Mouse (Mus musculus) gastrocnemius, postnatal 4 days (tissue): Measurements from ENCODE around the gene Phf11c. TPM values are rescaled to one million over a fixed set of nuclear protein-coding genes. Genes with fewer than 3 reads are reported as not detected.
A peak's percentile ranks its signal among the peaks of the same experiment; 100 is the strongest.
"Not testable (repeated sequence)": the region's sequence is repeated elsewhere in the genome, so short reads cannot be mapped to it uniquely, and the experiment has no call there.

Experiments
- DNase-seq, 2 experiments: peaks; one replicate each; pipeline ENCODE4 v3.0.0; 2021 to 2022; ENCODE audit warnings: low spot score in 2 of 2, mixed read lengths in 2 of 2
- long read RNA-seq, 2 experiments: library from polyadenylated mRNA; stranded (forward); transcript quantifications; one replicate each; pipeline ENCODE4 v2.0.0; 2021
- total RNA-seq, 2 experiments: library from RNA; stranded (reverse); gene quantifications; 2 replicates each; pipeline ENCODE4 v1.2.3; 2021

Phf11c gene
- 1 to 10 TPM in 1 of 2 experiments, under 1 TPM in 1; 0.67 to 1.0 TPM for total RNA-seq
- long read RNA-seq, experiment 1 = 0 reads
- long read RNA-seq, experiment 2 = 0 reads

- DNase-seq = no peak
Observed at GRCm38 (mm10) chr14:59395281-59395680, at the start of gene Phf11c. Phf11c (minus strand) TSS chr14:59395381.

DNA sequence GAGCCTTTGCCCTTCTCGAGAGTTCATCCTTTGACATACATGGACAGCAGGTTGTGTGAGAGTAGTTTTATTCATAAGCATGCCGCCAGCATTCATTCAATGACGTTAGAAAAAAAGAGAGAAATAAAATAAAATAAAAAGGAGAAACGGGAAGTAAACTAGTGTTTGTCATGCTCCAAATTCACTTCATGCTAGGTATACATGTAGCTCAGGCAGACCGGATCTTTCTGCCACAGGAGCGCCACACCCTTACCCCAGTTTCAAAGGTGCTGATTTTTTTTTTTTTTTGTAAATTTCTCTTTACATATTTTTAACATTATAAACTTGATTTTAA lies 46.3 kb upstream of the Phf11c start:
- DNase-seq = no peak

DNA sequence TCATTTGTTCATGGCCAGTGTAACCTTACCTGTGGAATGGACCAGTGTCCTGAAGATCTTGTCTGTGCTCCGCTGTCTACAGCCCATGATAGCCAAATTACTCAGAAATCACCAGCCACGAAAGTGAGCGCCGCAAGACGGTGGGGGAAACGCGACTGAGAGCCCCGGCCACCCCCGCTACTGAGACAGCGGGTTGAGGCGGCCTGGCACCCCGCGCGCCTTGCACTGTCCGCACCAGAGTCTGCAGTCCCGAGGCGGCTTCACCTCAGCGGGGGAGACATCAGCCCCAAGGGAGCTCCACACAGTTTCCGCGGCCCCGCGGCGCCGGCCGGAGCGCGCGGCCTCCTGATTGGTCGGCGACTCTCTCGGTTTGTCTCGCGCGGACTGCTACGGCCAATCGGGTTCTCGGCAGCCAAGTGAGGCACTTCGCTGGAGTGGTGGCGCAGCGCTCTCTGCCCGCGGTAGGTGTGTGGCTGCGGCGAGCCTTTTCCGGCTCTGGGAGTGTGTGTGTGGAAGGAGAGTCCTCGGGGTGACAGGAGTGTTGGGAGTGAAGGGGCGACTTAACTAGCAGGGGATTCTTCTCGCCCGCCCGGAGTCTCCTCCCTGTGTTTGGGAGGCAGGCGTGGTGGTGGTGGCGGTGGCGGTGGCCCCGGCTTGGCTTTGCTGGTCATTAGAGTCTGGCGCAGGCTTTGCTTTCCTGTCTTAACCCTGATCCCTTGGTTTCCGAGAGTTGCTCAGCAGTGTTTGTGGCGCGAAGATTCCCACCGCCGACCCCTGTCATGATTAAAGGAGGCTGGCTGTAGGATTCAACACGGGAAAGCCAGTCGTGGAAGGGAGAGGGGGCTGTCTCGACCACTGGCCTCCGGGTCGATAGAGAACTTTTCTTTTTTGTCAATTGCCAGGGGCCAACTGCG lies 45.6 kb upstream of the Phf11c start, which contains the start of the genes Setdb2 and Cab39l:
Gene Setdb2 (minus strand): TSS at position 327 of the 914 bp plus-strand sequence.
Gene Cab39l (plus strand): TSS at position 415 of the 914 bp plus-strand sequence.
- peak; percentile 84 to 94 for DNase-seq

DNA sequence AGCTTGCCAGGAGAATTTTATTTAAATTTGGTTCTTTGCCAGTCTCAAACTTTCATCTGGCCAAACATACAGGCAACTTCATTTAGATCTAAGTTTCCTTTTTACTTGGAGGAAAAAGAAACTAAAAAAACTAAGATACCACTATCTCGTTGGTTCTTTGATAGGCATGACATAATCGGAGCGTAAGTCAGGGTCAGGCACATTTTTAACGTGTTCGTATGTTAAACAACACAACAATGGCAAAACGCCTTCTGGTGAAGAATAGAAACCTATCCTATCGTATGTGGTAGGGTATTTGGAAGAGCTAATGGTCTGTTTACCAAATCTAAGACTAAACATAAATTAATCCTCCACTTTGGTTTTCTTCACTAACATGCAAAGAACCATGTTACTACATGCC lies 44.9 kb upstream of the Phf11c start:
- DNase-seq = no peak

DNA sequence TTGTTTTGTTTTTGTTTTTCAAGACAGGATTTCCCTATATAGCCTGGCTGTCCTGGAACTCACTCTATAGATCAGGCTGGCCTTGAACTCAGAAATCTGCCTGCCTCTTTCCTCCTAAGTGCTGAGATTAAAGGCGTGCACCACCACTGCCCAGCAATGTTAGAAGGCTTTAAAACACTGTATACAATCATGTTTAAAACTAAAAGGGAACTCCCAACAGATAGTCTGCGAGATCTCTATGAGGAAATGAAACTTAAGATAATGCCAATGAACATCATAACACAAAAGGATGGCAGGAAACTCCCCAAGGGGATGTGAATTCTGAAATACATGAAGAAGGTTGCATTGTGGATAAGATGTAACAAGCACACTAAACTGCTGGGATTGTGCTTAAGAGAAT lies 43.3 kb upstream of the Phf11c start:
- no peak for DNase-seq

GRCm38 (mm10) chr14:59437398-59437797 lies 42.2 kb upstream of the Phf11c start:
- DNase-seq = no peak

DNA sequence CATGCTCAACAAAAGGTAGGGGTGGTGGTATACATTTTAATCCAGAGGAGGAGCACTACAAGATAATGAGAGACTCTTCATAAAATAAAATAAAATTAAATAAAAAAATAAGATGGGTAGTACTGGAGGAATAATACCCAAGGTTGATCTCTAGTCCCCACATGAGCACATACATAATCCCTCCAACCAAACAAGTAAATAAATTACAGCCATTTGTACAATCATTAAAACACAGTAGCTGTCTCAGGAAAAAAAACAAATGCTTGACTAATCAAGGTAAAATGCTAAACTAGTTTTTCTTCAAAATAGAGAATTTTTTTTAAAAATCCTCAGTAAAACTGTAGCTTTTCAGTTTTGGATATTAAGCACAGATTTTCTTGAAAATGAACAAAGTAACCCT lies 40.0 kb upstream of the Phf11c start:
- no peak for DNase-seq

GRCm38 (mm10) chr14:59433902-59434301 lies 38.7 kb upstream of the Phf11c start:
- no peak for DNase-seq

- DNase-seq = no peak
Observed at GRCm38 (mm10) chr14:59430556-59430955, 35.4 kb upstream of the Phf11c start.

DNA sequence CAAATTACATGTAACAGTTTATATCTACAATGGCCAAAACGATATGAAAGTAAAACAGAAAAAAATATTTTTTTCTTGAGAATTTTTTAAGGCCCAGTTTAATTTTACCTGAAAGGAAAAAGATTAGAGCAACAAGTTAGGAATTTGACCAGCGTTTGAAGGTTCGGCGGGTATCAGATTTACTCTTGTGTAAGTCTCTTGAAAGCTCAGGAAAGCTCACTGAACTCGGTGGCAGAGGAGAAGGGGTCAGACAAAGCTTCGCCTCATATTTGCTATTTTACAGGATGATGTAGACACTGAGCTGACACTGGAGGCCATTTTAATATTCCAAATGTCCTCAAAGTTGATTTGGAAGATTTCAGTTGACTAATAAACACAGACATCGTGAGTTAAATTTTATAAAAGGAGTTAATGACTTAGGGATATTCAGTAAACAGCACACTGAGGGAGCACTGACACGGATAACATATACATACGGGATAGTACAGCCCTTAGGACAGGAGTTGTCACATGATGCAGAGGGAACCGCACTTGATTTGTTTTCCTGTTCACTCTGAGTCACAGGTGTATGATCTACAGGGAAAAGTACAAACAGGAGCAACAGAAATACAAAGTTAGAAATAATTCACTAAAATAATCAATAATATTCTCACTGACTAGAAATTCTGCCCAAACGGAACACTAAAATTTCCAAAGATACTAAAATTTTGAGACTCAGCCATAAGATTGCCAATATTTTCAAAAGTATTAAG lies 27.9 kb upstream of the Phf11c start:
- no peak for DNase-seq

GRCm38 (mm10) chr14:59418171-59418570 lies 23.0 kb upstream of the Phf11c start:
- DNase-seq = no peak

- not testable (repeated sequence) for DNase-seq
Observed at GRCm38 (mm10) chr14:59414979-59415378, 19.8 kb upstream of the Phf11c start.

- no peak for DNase-seq
Observed at GRCm38 (mm10) chr14:59396999-59397398, 1.8 kb upstream of the Phf11c start.

DNA sequence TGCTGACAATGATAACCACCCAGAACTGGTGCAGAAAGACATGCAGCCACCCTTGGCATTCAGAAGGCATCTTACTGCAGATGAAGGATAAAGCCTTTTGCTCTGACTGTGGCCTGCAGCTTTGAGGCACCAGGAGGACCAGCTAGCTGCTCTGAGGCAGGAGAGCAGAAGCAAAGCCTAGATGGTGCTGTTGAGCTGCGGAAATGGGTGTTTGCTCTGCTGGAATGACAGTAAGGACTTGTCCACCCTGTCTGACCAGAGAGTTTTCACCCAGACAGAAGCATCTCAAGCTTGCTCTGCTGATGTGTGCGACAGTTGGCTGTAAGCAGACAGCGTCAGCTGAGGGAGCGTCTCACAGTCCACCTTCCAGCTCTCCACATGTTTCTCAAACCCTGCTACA lies 5.0 kb downstream of the Phf11c start:
- DNase-seq = not testable (repeated sequence)

GRCm38 (mm10) chr14:59389532-59389931 lies 5.6 kb downstream of the Phf11c start:
- DNase-seq = no peak

DNA sequence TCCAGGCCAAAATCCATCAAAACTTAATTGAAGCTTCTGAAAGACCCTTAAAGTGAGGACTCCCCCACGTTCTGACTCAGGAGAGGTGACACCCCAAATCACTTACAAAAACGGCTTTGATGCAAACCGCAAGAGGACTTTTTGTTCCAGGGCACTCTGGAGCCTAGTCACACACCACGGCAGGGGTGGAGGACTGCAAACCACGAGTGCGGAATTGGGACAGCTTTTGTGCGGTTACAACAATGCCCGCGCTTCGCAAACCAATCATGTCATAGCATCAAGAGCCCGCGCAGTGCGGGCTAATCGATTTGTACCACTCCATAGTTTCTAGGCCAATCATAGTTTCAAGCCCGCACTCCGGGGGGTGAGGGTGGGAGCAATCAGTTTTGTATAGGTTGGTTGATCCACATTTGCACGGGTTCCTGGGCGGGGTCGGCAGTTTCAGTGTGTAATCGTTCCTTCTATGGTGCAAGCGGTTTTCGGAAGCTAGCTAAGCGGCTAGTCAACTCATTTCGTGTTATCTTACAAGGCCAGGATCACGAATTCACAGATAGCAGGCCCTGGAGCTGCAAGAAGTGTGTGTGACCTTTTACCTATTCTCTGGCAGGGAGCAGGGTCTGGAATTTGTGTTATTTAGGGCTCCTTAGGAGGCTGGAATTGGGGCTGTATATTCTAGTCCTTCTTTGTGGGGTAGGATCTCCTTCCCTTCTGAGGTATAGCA lies 24.7 kb downstream of the Phf11c start:
- no peak for DNase-seq

DNA sequence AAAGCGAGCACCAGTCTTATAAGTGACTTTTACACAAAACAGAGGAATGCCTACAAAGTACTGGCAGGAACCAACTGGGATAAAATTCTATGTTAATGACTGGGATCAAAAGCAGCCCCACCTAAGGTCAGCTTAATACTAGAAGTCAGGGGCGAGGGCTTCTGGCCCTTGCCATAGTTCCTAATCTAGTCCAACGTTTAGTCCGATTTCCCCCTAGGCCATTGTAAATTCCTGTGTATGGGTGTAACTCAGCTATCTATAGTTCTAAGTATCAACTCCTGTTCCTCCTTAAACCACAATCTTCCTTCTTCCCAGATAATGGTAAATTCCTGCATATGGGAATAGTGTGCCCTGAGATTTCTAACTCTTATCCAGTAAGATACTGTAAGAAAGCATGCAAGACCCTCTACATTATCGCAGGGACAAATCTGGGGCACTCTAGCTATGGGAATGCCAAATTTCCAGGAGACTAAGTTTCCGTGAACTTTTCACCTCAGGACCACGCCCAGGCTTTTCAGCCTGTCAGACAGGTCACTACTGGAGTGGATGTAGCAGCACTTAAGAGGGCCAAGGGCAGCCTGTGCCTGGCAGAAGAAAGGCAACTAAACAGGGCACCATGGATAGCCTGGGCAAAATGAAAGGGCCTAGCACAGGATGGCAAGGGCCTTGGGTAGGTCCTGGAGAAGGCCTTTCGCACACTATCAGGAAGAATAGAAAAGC lies 28.6 kb downstream of the Phf11c start:
- no peak for DNase-seq

GRCm38 (mm10) chr14:59365244-59365644 lies 29.9 kb downstream of the Phf11c start, which contains the start of gene Phf11d:
Phf11d (minus strand) TSS chr14:59365470.
- peak in 1 of 2 experiments; percentile 16 for DNase-seq

GRCm38 (mm10) chr14:59341189-59341588 lies 54.0 kb downstream of the Phf11c start, which contains the start of gene Phf11b:
Phf11b (minus strand) TSS chr14:59341351.
- DNase-seq = not testable (repeated sequence)

DNA sequence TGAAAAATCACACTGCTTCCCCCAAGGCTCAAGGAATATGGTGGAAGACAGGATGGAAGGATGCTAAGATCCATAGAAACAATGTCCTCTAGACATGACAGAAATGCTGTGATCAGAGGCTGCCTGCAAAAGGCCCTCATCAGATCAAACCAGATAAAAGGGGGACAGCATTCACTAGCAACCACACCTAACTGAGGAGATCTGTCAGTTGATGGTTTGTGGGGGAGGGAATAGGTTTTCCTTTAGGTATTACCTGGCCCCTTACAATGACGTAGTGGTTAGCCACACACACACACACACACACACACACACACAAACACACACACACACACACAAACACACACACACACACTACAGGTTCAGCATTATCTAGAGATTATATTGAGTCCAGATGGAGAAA lies 55.6 kb downstream of the Phf11c start:
- no peak for DNase-seq
